ENCODE assay signal across 8 mouse cellular contexts in the genomic region with DNA sequence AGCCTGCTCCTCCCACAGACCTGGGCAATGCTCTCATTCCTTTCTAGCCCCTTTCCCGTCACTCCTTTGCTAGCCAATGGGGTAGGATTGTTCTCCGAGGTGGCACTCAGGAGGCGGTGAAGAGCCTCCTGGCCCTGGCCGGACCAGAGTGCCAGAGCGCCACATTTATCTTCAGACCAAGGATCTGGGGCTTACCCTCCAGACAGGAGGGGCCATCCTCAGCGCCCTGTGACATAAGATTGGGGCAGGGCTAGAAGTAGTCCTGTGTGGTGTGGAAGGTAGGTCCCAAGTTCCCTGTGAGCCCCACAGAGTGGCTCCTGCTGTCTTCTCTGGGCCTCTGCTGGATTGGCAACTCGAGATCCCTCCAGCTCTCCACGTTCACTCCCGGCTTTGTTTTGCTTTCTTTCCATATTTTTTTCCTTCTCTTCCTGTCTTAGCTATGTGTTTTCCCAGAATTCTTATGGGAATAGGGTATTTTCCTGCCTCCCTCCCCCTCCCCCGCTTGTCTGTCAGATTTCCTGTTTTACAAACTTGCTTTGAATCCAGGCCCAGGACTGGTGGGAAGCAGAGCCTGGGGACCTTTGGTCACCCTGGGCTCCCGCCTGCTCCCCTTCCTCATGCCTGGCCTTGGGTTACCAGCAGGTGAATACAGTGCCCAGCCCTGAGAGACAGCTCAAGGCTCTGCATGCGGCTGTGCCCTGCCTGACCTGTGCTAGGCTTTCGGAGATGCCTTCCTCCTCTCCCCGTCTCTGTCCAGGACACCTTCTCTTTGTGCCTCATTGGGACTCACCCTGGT.
DNase-seq lines count a peak whose midpoint lies in the region; ATAC-seq and TF ChIP-seq lines count a peak whose summit lies in the region.

No protein-coding gene starts in this region.

- no peaks in the 10 kb centered on the region for H3K9me3 ChIP-seq in forebrain, postnatal 0 days (ENCODE audit: low read length)
- no peaks in the 10 kb centered on the region for H3K9me3 ChIP-seq in neural tube, embryonic 11.5 days (ENCODE audit: control insufficient read depth, low read length)

- H3K9ac ChIP-seq in forebrain, postnatal 0 days: no peak overlapping the region
- H3K9ac ChIP-seq in neural tube, embryonic 11.5 days (ENCODE audit: low read length): no peak overlapping the region

- TF ChIP-seq POLR2A in kidney, adult 2 months (IDR thresholded peaks at IDR 0.05; ENCODE audit: low read depth, low read length): no peak

- peak overlapping the region; percentile 81 for H3K27ac ChIP-seq in kidney, adult 2 months (ENCODE audit: insufficient read depth, low read depth, low read length)
- 0 out of 2 replicates have a peak overlapping the region, but pooled peaks have one; percentile 24 for H3K27ac ChIP-seq in forebrain, postnatal 0 days (ENCODE audit: low read depth, low read length)
- H3K27ac ChIP-seq in neural tube, embryonic 11.5 days (ENCODE audit: low read depth, low read length): peak overlapping the region; percentile 60

- H3K36me3 ChIP-seq in kidney, adult 2 months (ENCODE audit: control insufficient read depth, insufficient read depth, low read length): no peaks in the 10 kb centered on the region
- H3K36me3 ChIP-seq in forebrain, postnatal 0 days (ENCODE audit: insufficient read depth): no peaks in the 10 kb centered on the region
- no peaks in the 10 kb centered on the region for H3K36me3 ChIP-seq in neural tube, embryonic 11.5 days (ENCODE audit: control insufficient read depth, insufficient read depth, low read length)

- WGBS in kidney, adult 2 months: 58% methylated on average over 14 of the region's 14 CpGs
- WGBS in forebrain, postnatal 0 days: 81% methylated on average over 14 of the region's 14 CpGs
- WGBS in neural tube, embryonic 11.5 days: 65% methylated on average over 14 of the region's 14 CpGs

- no peaks in the 10 kb centered on the region for H3K4me1 ChIP-seq in kidney, adult 2 months (ENCODE audit: control insufficient read depth, insufficient read depth, low read length)
- peaks cover 9% of the 10 kb centered on the region; the same call in 1 of the 2 replicates for H3K4me1 ChIP-seq in forebrain, postnatal 0 days (ENCODE audit: insufficient read depth)
- H3K4me1 ChIP-seq in neural tube, embryonic 11.5 days (ENCODE audit: control insufficient read depth, insufficient read depth, low read length): peaks cover 31% of the 10 kb centered on the region

- TF ChIP-seq CTCF in kidney, adult 2 months (conservative IDR thresholded peaks at IDR 0.05; ENCODE audit: insufficient read depth, insufficient read length, low read depth, low read length): no peak
- no peak for TF ChIP-seq CTCF in forebrain, postnatal 0 days (IDR thresholded peaks at IDR 0.05; ENCODE audit: low read depth)

- ATAC-seq in forebrain, postnatal 0 days: no peak
- no peak for ATAC-seq in neural tube, embryonic 11.5 days (ENCODE audit: insufficient read depth, low FRiP score, low TSS enrichment)

- H3K4me3 ChIP-seq in kidney, adult 2 months (ENCODE audit: insufficient read depth, low read depth, low read length): peak overlapping the region; percentile 9
- no peak overlapping the region for H3K4me3 ChIP-seq in forebrain, postnatal 0 days (ENCODE audit: low read depth, low read length)
- no peak overlapping the region for H3K4me3 ChIP-seq in neural tube, embryonic 11.5 days (ENCODE audit: low read depth, low read length)

- DNase-seq in kidney, adult 2 months: peak; percentile 64
- no peak for DNase-seq in kidney, adult 18-20 months
- no peak for DNase-seq in forebrain, postnatal 0 days
- DNase-seq in kidney, postnatal 14 days: peak; percentile 63
- no peak for DNase-seq in neural tube, embryonic 11.5 days (ENCODE audit: low spot score)
- no peak for DNase-seq in embryo, embryonic 10 days (ENCODE audit: low spot score)
- DNase-seq in natural killer cell, adult 2 months (ENCODE audit: low spot score in 2 of 2): no peak
- DNase-seq in adrenal gland, adult 8-10 months: no peak

- no peak overlapping the region for H3K4me2 ChIP-seq in forebrain, postnatal 0 days (ENCODE audit: low read depth)
- H3K4me2 ChIP-seq in neural tube, embryonic 11.5 days (ENCODE audit: low read depth): 0 out of 2 replicates have a peak overlapping the region, but pooled peaks have one; percentile 8

- H3K27me3 ChIP-seq in kidney, adult 2 months (replicated peaks; ENCODE audit: control insufficient read depth, insufficient read depth, low read length): no peaks in the 10 kb centered on the region
- no peaks in the 10 kb centered on the region for H3K27me3 ChIP-seq in forebrain, postnatal 0 days (ENCODE audit: insufficient read depth, low read length)
- no peaks in the 10 kb centered on the region for H3K27me3 ChIP-seq in neural tube, embryonic 11.5 days (ENCODE audit: control insufficient read depth, insufficient read depth, low read length)

Comparison
In these comparisons a context has a peak if more than half of its experiments do, and no peak if none do; other contexts are left out.
1. DNase-seq: peak in kidney, adult 2 months (single experiment) and kidney, postnatal 14 days (single experiment); none in kidney, adult 18-20 months (single experiment), forebrain, postnatal 0 days (single experiment), neural tube, embryonic 11.5 days (single experiment), embryo, embryonic 10 days (single experiment), natural killer cell, adult 2 months (0 of 2) and adrenal gland, adult 8-10 months (single experiment).
2. H3K27ac ChIP-seq: peak in every context shown above with its lines; median percentile 81 in kidney, adult 2 months; 60 in neural tube, embryonic 11.5 days; 24 in forebrain, postnatal 0 days.